Mouse (Mus musculus): ENCODE results near the gene Yipf3. TPM values are rescaled to one million over a fixed set of nuclear protein-coding genes. Genes with fewer than 3 reads are reported as not detected.

Gene Yipf3
- total RNA-seq, 2 experiments from 2014 or later, result 55.8 to 59.5 TPM

- H3K27ac ChIP-seq, result no peak overlapping the region
- H3K4me3 ChIP-seq, result no peak overlapping the region
- TF ChIP-seq CTCF (IDR thresholded peaks at IDR 0.05), result no peak
- intact Hi-C loops (cut with DNase I), result no loop called here
- no peak for DNase-seq
Measured at GRCm38 (mm10) chr17:46241471-46241870, 6.4 kb upstream of the Yipf3 start.

GRCm38 (mm10) chr17:46242274-46242673, 5.6 kb upstream of the Yipf3 start:
- intact Hi-C loops (cut with DNase I), result no loop called here
- DNase-seq, result no peak
- no peak overlapping the region for H3K4me3 ChIP-seq
- TF ChIP-seq CTCF (IDR thresholded peaks at IDR 0.05), result no peak
- H3K27ac ChIP-seq, result no peak overlapping the region

GRCm38 (mm10) chr17:46242993-46243392, 4.9 kb upstream of the Yipf3 start:
- Histone ChIP-seq H3K4me3 (no peak overlapping the region), H3K27ac (no peak overlapping the region)
- no peak for DNase-seq
- TF ChIP-seq CTCF (IDR thresholded peaks at IDR 0.05), result no peak
- intact Hi-C loops (cut with DNase I), result no loop called here

GRCm38 (mm10) chr17:46243624-46244023, 4.3 kb upstream of the Yipf3 start:
- intact Hi-C loops (cut with DNase I), result no loop called here
- DNase-seq, result no peak
- no peak overlapping the region for H3K4me3 ChIP-seq
- H3K27ac ChIP-seq, result no peak overlapping the region
- no peak for TF ChIP-seq CTCF (IDR thresholded peaks at IDR 0.05)

GRCm38 (mm10) chr17:46244579-46244978, 3.3 kb upstream of the Yipf3 start:
- intact Hi-C loops (cut with DNase I), result no loop called here
- DNase-seq, result no peak
- H3K4me3 ChIP-seq, result no peak overlapping the region
- TF ChIP-seq CTCF (IDR thresholded peaks at IDR 0.05), result no peak
- no peak overlapping the region for H3K27ac ChIP-seq

- intact Hi-C loops (cut with DNase I), result no loop called here
- H3K4me3 ChIP-seq, result peak overlapping the region; percentile 99
- no peak for DNase-seq
- no peak for TF ChIP-seq CTCF (IDR thresholded peaks at IDR 0.05)
- H3K27ac ChIP-seq, result peak overlapping the region; percentile 97
Measured at GRCm38 (mm10) chr17:46248189-46248522, 276 bp downstream of the Yipf3 start.

GRCm38 (mm10) chr17:46251174-46251573, 3.3 kb downstream of the Yipf3 start:
- Histone ChIP-seq H3K4me3 (no peak overlapping the region), H3K27ac (no peak overlapping the region)
- no peak for TF ChIP-seq CTCF (IDR thresholded peaks at IDR 0.05)
- intact Hi-C loops (cut with DNase I), result no loop called here
- DNase-seq, result no peak

- intact Hi-C loops (cut with DNase I), result no loop called here
- TF ChIP-seq CTCF (IDR thresholded peaks at IDR 0.05), result peak; percentile 52
- peak overlapping the region; percentile 72 for H3K4me3 ChIP-seq
- no peak for DNase-seq
- H3K27ac ChIP-seq, result no peak overlapping the region
Measured at GRCm38 (mm10) chr17:46252571-46253451, 4.9 kb downstream of the Yipf3 start.

- H3K4me3 ChIP-seq, result peak within 1 kb of the TSS; percentile 72
- DNase-seq, result peak; percentile 95
- intact Hi-C loops (cut with DNase I), result no loop called here
- no peak for TF ChIP-seq CTCF (IDR thresholded peaks at IDR 0.05)
- peak within 1 kb of the TSS; percentile 38; the same call in 1 of the 2 replicates for H3K27ac ChIP-seq
Measured at GRCm38 (mm10) chr17:46253452-46254084, 5.7 kb downstream of the Yipf3 start, which contains the start of gene Lrrc73. Lrrc73 (plus strand) TSS chr17:46253531.

- Histone ChIP-seq H3K4me3 (peak overlapping the region; percentile 72), H3K27ac (peak overlapping the region; percentile 38; the same call in 1 of the 2 replicates)
- no peak for TF ChIP-seq CTCF (IDR thresholded peaks at IDR 0.05)
- DNase-seq, result no peak
- intact Hi-C loops (cut with DNase I), result no loop called here
Measured at GRCm38 (mm10) chr17:46254106-46254505, 6.2 kb downstream of the Yipf3 start.

- Histone ChIP-seq H3K27ac (no peak overlapping the region), H3K4me3 (no peak overlapping the region)
- no peak for TF ChIP-seq CTCF (IDR thresholded peaks at IDR 0.05)
- intact Hi-C loops (cut with DNase I), result no loop called here
- DNase-seq, result no peak
Measured at GRCm38 (mm10) chr17:46255147-46255546, 7.3 kb downstream of the Yipf3 start.

GRCm38 (mm10) chr17:46258279-46259053, 10.6 kb downstream of the Yipf3 start:
- Histone ChIP-seq H3K27ac (no peak overlapping the region), H3K4me3 (no peak overlapping the region)
- intact Hi-C loops (cut with DNase I), result no loop called here
- no peak for DNase-seq
- TF ChIP-seq CTCF (IDR thresholded peaks at IDR 0.05), result no peak

- no peak for TF ChIP-seq CTCF (IDR thresholded peaks at IDR 0.05)
- intact Hi-C loops (cut with DNase I), result no loop called here
- Histone ChIP-seq H3K4me3 (no peak overlapping the region), H3K27ac (no peak overlapping the region)
- no peak for DNase-seq
Measured at GRCm38 (mm10) chr17:46259675-46260074, 11.8 kb downstream of the Yipf3 start.
